8 mouse cellular contexts compared by ENCODE assay signal in the genomic region with DNA sequence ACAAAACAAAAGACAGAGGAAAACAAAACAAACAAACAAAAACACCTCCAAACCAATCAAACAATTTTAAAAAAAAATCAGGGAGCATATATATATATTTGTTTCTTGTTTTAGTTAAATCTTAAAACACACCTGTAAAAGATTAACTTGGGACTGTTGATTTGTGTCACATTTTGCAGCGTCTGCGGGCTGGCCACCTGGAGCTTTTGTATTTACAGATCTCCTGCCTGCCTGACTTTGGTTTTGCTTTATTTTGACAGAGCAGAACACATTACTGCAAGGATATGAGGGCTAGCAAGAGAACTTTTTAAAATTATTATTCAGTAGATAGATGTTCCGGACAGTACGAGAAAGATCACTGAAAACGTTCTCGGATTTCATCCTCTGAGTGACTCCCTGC. TPM values are rescaled to one million over a fixed set of nuclear protein-coding genes. Genes with fewer than 3 reads are reported as not detected.
A peak's percentile ranks its signal among the peaks of the same experiment; 100 is the strongest.
DNase-seq lines count a peak whose midpoint lies in the region; ATAC-seq and TF ChIP-seq lines count a peak whose summit lies in the region.
"Had no signal": no experiment of that assay in that cellular context is flagged by ENCODE, and none has a peak within 500 bp of the region (broad histone marks: within the 10 kb centered on the region; RNA-seq: fewer than 3 reads in every experiment).

No protein-coding gene starts in this region.

- no peaks in the 10 kb centered on the region for H3K9me3 ChIP-seq in embryonic facial prominence, embryonic 12.5 days
- H3K9me3 ChIP-seq in heart, postnatal 0 days (replicated peaks; ENCODE audit: control insufficient read depth, low read length), result no peaks in the 10 kb centered on the region
- H3K9me3 ChIP-seq in liver, embryonic 11.5 days (ENCODE audit: control insufficient read depth, low read length), result no peaks in the 10 kb centered on the region

- H3K4me3 ChIP-seq in embryonic facial prominence, embryonic 12.5 days, result no peak overlapping the region
- no peak overlapping the region for H3K4me3 ChIP-seq in heart, postnatal 0 days (ENCODE audit: low read depth, low read length)
- H3K4me3 ChIP-seq in liver, embryonic 11.5 days (ENCODE audit: low read depth, low read length), result no peak overlapping the region
- no peak overlapping the region for H3K4me3 ChIP-seq in cerebellum, adult 2 months (replicated peaks; ENCODE audit: insufficient read depth, low read depth, low read length)

- no peak for TF ChIP-seq CTCF in heart, postnatal 0 days (IDR thresholded peaks at IDR 0.05; ENCODE audit: low read depth)
- no peak for TF ChIP-seq CTCF in cerebellum, adult 2 months (IDR thresholded peaks at IDR 0.05; ENCODE audit: borderline replicate concordance, insufficient read depth, low read depth, low read length)

- H3K27ac ChIP-seq in embryonic facial prominence, embryonic 12.5 days, result peak overlapping the region; percentile 94
- peak overlapping the region; percentile 88 for H3K27ac ChIP-seq in heart, postnatal 0 days (ENCODE audit: low read depth)
- peak overlapping the region; percentile 83 for H3K27ac ChIP-seq in liver, embryonic 11.5 days (ENCODE audit: low read depth, low read length)
- H3K27ac ChIP-seq in cerebellum, adult 2 months (ENCODE audit: insufficient read depth, low read length), result no peak overlapping the region

- H3K9ac ChIP-seq in embryonic facial prominence, embryonic 12.5 days, result peak overlapping the region; percentile 47; the same call in 1 of the 2 replicates
- peak overlapping the region; percentile 15; the same call in 1 of the 2 replicates for H3K9ac ChIP-seq in heart, postnatal 0 days (replicated peaks; ENCODE audit: low read depth, low read length)
- no peak overlapping the region for H3K9ac ChIP-seq in liver, embryonic 11.5 days (ENCODE audit: low read depth, low read length)

- peaks cover 62% of the 10 kb centered on the region for H3K4me1 ChIP-seq in embryonic facial prominence, embryonic 12.5 days
- H3K4me1 ChIP-seq in heart, postnatal 0 days (ENCODE audit: control insufficient read depth, insufficient read depth), result peaks cover 57% of the 10 kb centered on the region
- peaks cover 47% of the 10 kb centered on the region for H3K4me1 ChIP-seq in liver, embryonic 11.5 days (replicated peaks; ENCODE audit: control insufficient read depth, insufficient read depth, low read length)
- no peaks in the 10 kb centered on the region for H3K4me1 ChIP-seq in cerebellum, adult 2 months (ENCODE audit: control insufficient read depth, insufficient read depth, low read length)

- H3K36me3 ChIP-seq in embryonic facial prominence, embryonic 12.5 days, result no peaks in the 10 kb centered on the region
- H3K36me3 ChIP-seq in heart, postnatal 0 days (replicated peaks; ENCODE audit: control insufficient read depth, insufficient read depth, low read length), result no peaks in the 10 kb centered on the region
- no peaks in the 10 kb centered on the region for H3K36me3 ChIP-seq in liver, embryonic 11.5 days (ENCODE audit: control insufficient read depth, insufficient read depth, low read length)

- H3K4me2 ChIP-seq in embryonic facial prominence, embryonic 12.5 days (replicated peaks), result no peak overlapping the region; the same call in 1 of the 2 replicates
- H3K4me2 ChIP-seq in heart, postnatal 0 days (ENCODE audit: low read depth, low read length), result no peak overlapping the region
- H3K4me2 ChIP-seq in liver, embryonic 11.5 days, result peak overlapping the region; percentile 3; the same call in 1 of the 2 replicates

- ATAC-seq in embryonic facial prominence, embryonic 12.5 days (ENCODE audit: insufficient number of reproducible peaks, insufficient read depth, low FRiP score, low TSS enrichment), result no peak
- ATAC-seq in heart, postnatal 0 days (ENCODE audit: insufficient read depth, low read depth), result no peak
- no peak for ATAC-seq in liver, embryonic 11.5 days (replicated peaks; ENCODE audit: low FRiP score)

- H3K27me3 ChIP-seq in embryonic facial prominence, embryonic 12.5 days, result no peaks in the 10 kb centered on the region
- H3K27me3 ChIP-seq in heart, postnatal 0 days (ENCODE audit: control insufficient read depth, insufficient read depth, low read length), result no peaks in the 10 kb centered on the region
- peaks cover 4% of the 10 kb centered on the region; the same call in 1 of the 2 replicates for H3K27me3 ChIP-seq in liver, embryonic 11.5 days (replicated peaks; ENCODE audit: control insufficient read depth, insufficient read depth, low read length)
- no peaks in the 10 kb centered on the region; the same call in 1 of the 2 replicates for H3K27me3 ChIP-seq in cerebellum, adult 2 months (ENCODE audit: control insufficient read depth, insufficient read depth, low read length)

- 9% methylated on average over 6 of the region's 6 CpGs for WGBS in embryonic facial prominence, embryonic 12.5 days
- 35% methylated on average over 6 of the region's 6 CpGs for WGBS in heart, postnatal 0 days
- WGBS in liver, embryonic 11.5 days, result 46% methylated on average over 6 of the region's 6 CpGs
- 77% methylated on average over 6 of the region's 6 CpGs for WGBS in cerebellum, adult 2 months

- no peak for TF ChIP-seq POLR2A in cerebellum, adult 2 months (IDR thresholded peaks at IDR 0.05; ENCODE audit: borderline replicate concordance, insufficient read depth, low read length)

- TF ChIP-seq EP300 in heart, postnatal 0 days (IDR thresholded peaks at IDR 0.05; ENCODE audit: low read depth), result no peak

- DNase-seq in kidney, adult 9 months, result peak; percentile 52
- no peak for DNase-seq in kidney, adult 18-20 months
- DNase-seq in heart, postnatal 0 days (ENCODE audit: low spot score), result no peak
- no peak for DNase-seq in liver, embryonic 11.5 days (ENCODE audit: low spot score)
- DNase-seq in spleen, postnatal 4 days (ENCODE audit: low spot score in 2 of 2), result no peak
- DNase-seq in cerebellum, adult 2 months, result no peak
- DNase-seq: cerebellum, postnatal 25 days had no signal

RNA-seq across cellular contexts. Expression of a gene that starts 22.8 kb away (rescaled TPM):
- polyA plus RNA-seq in embryonic facial prominence, embryonic 12.5 days (2016; fragmentation: Nextera tagmentation; extraction: Ambion mirVana), result 66.9 and 71.1 TPM in 2 replicates
- 10.8 and 11.4 TPM in 2 replicates for total RNA-seq in heart, postnatal 0 days (2014; rRNA removed; ENCODE audit: low replicate concordance)
- polyA plus RNA-seq in heart, postnatal 0 days (2015; fragmentation: Nextera tagmentation; extraction: Ambion mirVana), result 11.6 and 12.0 TPM in 2 replicates
- 122 and 151 TPM in 2 replicates for polyA plus RNA-seq in liver, embryonic 11.5 days (2014; fragmentation: Nextera tagmentation; extraction: Ambion mirVana)
- 0.65 TPM in 2 replicates for polyA plus RNA-seq in cerebellum, adult 2 months (2012; rRNA removed)
